Mouse (Mus musculus): Measurements from ENCODE around the gene Spdye4b. TPM values are rescaled to one million over a fixed set of nuclear protein-coding genes. Genes with fewer than 3 reads are reported as not detected.

The Spdye4b gene
- polyA plus RNA-seq, 1 experiment = not detected

GRCm38 (mm10) chr5:143196506-143196905 is 15.7 kb downstream of the Spdye4b start:
- no peak for DNase-seq
- 78% methylated on average over 4 of the region's 4 CpGs for WGBS
- no peak for TF ChIP-seq POLR2A (IDR thresholded peaks at IDR 0.05; ENCODE audit: borderline replicate concordance, extremely low read depth, low read depth, low read length)
- Histone ChIP-seq H3K4me3 (replicated peaks; ENCODE audit: extremely low read depth, low read depth, low read length) (no peak overlapping the region), H3K4me1 (ENCODE audit: control insufficient read depth, insufficient read depth, low read length) (no peaks in the 10 kb centered on the region)

GRCm38 (mm10) chr5:143205015-143205414 is 24.2 kb downstream of the Spdye4b start:
- Histone ChIP-seq H3K4me1 (ENCODE audit: control insufficient read depth, insufficient read depth, low read length) (no peaks in the 10 kb centered on the region), H3K4me3 (replicated peaks; ENCODE audit: extremely low read depth, low read depth, low read length) (no peak overlapping the region)
- TF ChIP-seq POLR2A (IDR thresholded peaks at IDR 0.05; ENCODE audit: borderline replicate concordance, extremely low read depth, low read depth, low read length) (no peak), CTCF (IDR thresholded peaks at IDR 0.05; ENCODE audit: insufficient read depth, low read length) (peak; percentile 24; the same call in 1 of the 2 replicates)
- WGBS = 63% methylated on average over 3 of the region's 3 CpGs
- DNase-seq = no peak

- Histone ChIP-seq H3K4me1 (ENCODE audit: control insufficient read depth, insufficient read depth, low read length) (no peaks in the 10 kb centered on the region), H3K4me3 (replicated peaks; ENCODE audit: extremely low read depth, low read depth, low read length) (no peak overlapping the region)
- no peak for DNase-seq
- WGBS = 79% methylated on average over 2 of the region's 2 CpGs
- TF ChIP-seq POLR2A (IDR thresholded peaks at IDR 0.05; ENCODE audit: borderline replicate concordance, extremely low read depth, low read depth, low read length) (no peak), CTCF (IDR thresholded peaks at IDR 0.05; ENCODE audit: insufficient read depth, low read length) (no peak)
Measured at GRCm38 (mm10) chr5:143213832-143214231, 33.0 kb downstream of the Spdye4b start.

- H3K4me3 ChIP-seq (replicated peaks; ENCODE audit: extremely low read depth, low read depth, low read length) = no peak overlapping the region
- 75% methylated on average over 5 of the region's 5 CpGs for WGBS
- no peak for DNase-seq
- TF ChIP-seq POLR2A (IDR thresholded peaks at IDR 0.05; ENCODE audit: borderline replicate concordance, extremely low read depth, low read depth, low read length) = no peak
- no peak for TF ChIP-seq CTCF (IDR thresholded peaks at IDR 0.05; ENCODE audit: insufficient read depth, low read length)
- H3K4me1 ChIP-seq (ENCODE audit: control insufficient read depth, insufficient read depth, low read length) = no peaks in the 10 kb centered on the region
Measured at GRCm38 (mm10) chr5:143220996-143221395, 40.2 kb downstream of the Spdye4b start.

GRCm38 (mm10) chr5:143222287-143222686 is 41.5 kb downstream of the Spdye4b start:
- no peak for TF ChIP-seq POLR2A (IDR thresholded peaks at IDR 0.05; ENCODE audit: borderline replicate concordance, extremely low read depth, low read depth, low read length)
- no peak for TF ChIP-seq CTCF (IDR thresholded peaks at IDR 0.05; ENCODE audit: insufficient read depth, low read length)
- no peaks in the 10 kb centered on the region for H3K4me1 ChIP-seq (ENCODE audit: control insufficient read depth, insufficient read depth, low read length)
- no peak overlapping the region for H3K4me3 ChIP-seq (replicated peaks; ENCODE audit: extremely low read depth, low read depth, low read length)
- DNase-seq = no peak
- 59% methylated on average over 1 of the region's 1 CpGs for WGBS

- no peaks in the 10 kb centered on the region for H3K4me1 ChIP-seq (ENCODE audit: control insufficient read depth, insufficient read depth, low read length)
- DNase-seq = no peak
- TF ChIP-seq CTCF (IDR thresholded peaks at IDR 0.05; ENCODE audit: insufficient read depth, low read length) (no peak), POLR2A (IDR thresholded peaks at IDR 0.05; ENCODE audit: borderline replicate concordance, extremely low read depth, low read depth, low read length) (no peak)
- WGBS = 89% methylated on average over 3 of the region's 3 CpGs
- no peak within 1 kb of the TSS for H3K4me3 ChIP-seq (replicated peaks; ENCODE audit: extremely low read depth, low read depth, low read length)
Measured at GRCm38 (mm10) chr5:143226790-143227189, 46.0 kb downstream of the Spdye4b start, which contains the start of gene Spdye4a. TSS of gene Spdye4a (minus strand) at chr5:143226890.

GRCm38 (mm10) chr5:143235028-143235693 is 54.3 kb downstream of the Spdye4b start, which contains the start of gene Zfp12:
TSS of gene Zfp12 (plus strand) at chr5:143235163.
- Histone ChIP-seq H3K4me1 (ENCODE audit: control insufficient read depth, insufficient read depth, low read length) (peaks cover 6% of the 10 kb centered on the region; the same call in 1 of the 2 replicates), H3K4me3 (replicated peaks; ENCODE audit: extremely low read depth, low read depth, low read length) (peak within 1 kb of the TSS; percentile 68)
- TF ChIP-seq POLR2A (IDR thresholded peaks at IDR 0.05; ENCODE audit: borderline replicate concordance, extremely low read depth, low read depth, low read length) (peak; percentile 88), CTCF (IDR thresholded peaks at IDR 0.05; ENCODE audit: insufficient read depth, low read length) (peak; percentile 42; the same call in 1 of the 2 replicates)
- under 1% methylated on average over 58 of the region's 58 CpGs for WGBS
- peak; percentile 90 for DNase-seq

- no peak for DNase-seq
- peak overlapping the region; percentile 4 for H3K4me3 ChIP-seq (replicated peaks; ENCODE audit: extremely low read depth, low read depth, low read length)
- H3K4me1 ChIP-seq (ENCODE audit: control insufficient read depth, insufficient read depth, low read length) = peaks cover 6% of the 10 kb centered on the region; the same call in 1 of the 2 replicates
- 25% methylated on average over 9 of the region's 9 CpGs for WGBS
- TF ChIP-seq CTCF (IDR thresholded peaks at IDR 0.05; ENCODE audit: insufficient read depth, low read length) (no peak), POLR2A (IDR thresholded peaks at IDR 0.05; ENCODE audit: borderline replicate concordance, extremely low read depth, low read depth, low read length) (no peak)
Measured at GRCm38 (mm10) chr5:143236036-143236435, 55.2 kb downstream of the Spdye4b start.

GRCm38 (mm10) chr5:143244926-143245325 is 64.1 kb downstream of the Spdye4b start:
- DNase-seq = no peak
- 97% methylated on average over 26 of the region's 26 CpGs for WGBS
- no peak overlapping the region for H3K4me3 ChIP-seq (replicated peaks; ENCODE audit: extremely low read depth, low read depth, low read length)
- no peaks in the 10 kb centered on the region for H3K4me1 ChIP-seq (ENCODE audit: control insufficient read depth, insufficient read depth, low read length)
- TF ChIP-seq POLR2A (IDR thresholded peaks at IDR 0.05; ENCODE audit: borderline replicate concordance, extremely low read depth, low read depth, low read length) = no peak
- no peak for TF ChIP-seq CTCF (IDR thresholded peaks at IDR 0.05; ENCODE audit: insufficient read depth, low read length)

- Histone ChIP-seq H3K4me3 (replicated peaks; ENCODE audit: extremely low read depth, low read depth, low read length) (no peak overlapping the region), H3K4me1 (ENCODE audit: control insufficient read depth, insufficient read depth, low read length) (no peaks in the 10 kb centered on the region; the same call in 1 of the 2 replicates)
- WGBS = 66% methylated on average over 6 of the region's 6 CpGs
- no peak for DNase-seq
- no peak for TF ChIP-seq CTCF (IDR thresholded peaks at IDR 0.05; ENCODE audit: insufficient read depth, low read length)
- TF ChIP-seq POLR2A (IDR thresholded peaks at IDR 0.05; ENCODE audit: borderline replicate concordance, extremely low read depth, low read depth, low read length) = no peak
Measured at GRCm38 (mm10) chr5:143252039-143252438, 71.2 kb downstream of the Spdye4b start.
